Mouse (Mus musculus) layer of hippocampus, adult 11-12 months (tissue): ENCODE results near the gene Lcor.
A peak's percentile ranks its signal among the peaks of the same experiment; 100 is the strongest.

Source experiments
- DNase-seq: peaks from one replicate; pipeline ENCODE4 v3.0.0; 2022; ENCODE audit warnings: low spot score

Gene Lcor

GRCm38 (mm10) chr19:41573700-41574099 lies 91.3 kb downstream of the Lcor start:
- DNase-seq = no peak

- DNase-seq = no peak
Measured at GRCm38 (mm10) chr19:41577576-41577975, 95.1 kb downstream of the Lcor start.

- DNase-seq = no peak
Measured at GRCm38 (mm10) chr19:41579311-41579920, 97.0 kb downstream of the Lcor start.

GRCm38 (mm10) chr19:41581706-41582420 lies 99.4 kb downstream of the Lcor start, which contains the start of gene Gm340:
TSS of gene Gm340 (plus strand) at chr19:41582370.
- no peak for DNase-seq

GRCm38 (mm10) chr19:41582918-41583514 lies 100.6 kb downstream of the Lcor start:
- no peak for DNase-seq

- no peak for DNase-seq
Measured at GRCm38 (mm10) chr19:41586752-41587151, 104.3 kb downstream of the Lcor start.

GRCm38 (mm10) chr19:41587431-41588222 lies 105.2 kb downstream of the Lcor start:
- DNase-seq = no peak

GRCm38 (mm10) chr19:41589026-41589425 lies 106.6 kb downstream of the Lcor start:
- no peak for DNase-seq

GRCm38 (mm10) chr19:41589681-41590080 lies 107.2 kb downstream of the Lcor start:
- no peak for DNase-seq

- no peak for DNase-seq
Measured at GRCm38 (mm10) chr19:41591808-41592207, 109.4 kb downstream of the Lcor start.

GRCm38 (mm10) chr19:41597170-41597894 lies 114.9 kb downstream of the Lcor start:
- no peak for DNase-seq

- no peak for DNase-seq
Measured at GRCm38 (mm10) chr19:41600647-41601046, 118.2 kb downstream of the Lcor start.

GRCm38 (mm10) chr19:41606208-41606987 lies 124.0 kb downstream of the Lcor start:
- peak; percentile 40 for DNase-seq

- no peak for DNase-seq
Measured at GRCm38 (mm10) chr19:41611683-41612082, 129.2 kb downstream of the Lcor start.
